In genomic region chr13:46883976-46884375, GRCm38 (mm10) we compare ENCODE assay signal across 11 mouse cellular contexts. TPM values are rescaled to one million over a fixed set of nuclear protein-coding genes. Genes with fewer than 3 reads are reported as not detected.
DNase-seq lines count a peak whose midpoint lies in the region; ATAC-seq and TF ChIP-seq lines count a peak whose summit lies in the region.
"Had no signal": no experiment of that assay in that cellular context is flagged by ENCODE, and none has a peak within 500 bp of the region (broad histone marks: within the 10 kb centered on the region; RNA-seq: fewer than 3 reads in every experiment).

No protein-coding gene starts in this region.

- H3K9ac ChIP-seq in lung, postnatal 0 days (replicated peaks; ENCODE audit: low read depth): no peak overlapping the region
- H3K9ac ChIP-seq in stomach, embryonic 16.5 days (ENCODE audit: low read length): no peak overlapping the region
- H3K9ac ChIP-seq: liver, embryonic 14.5 days; neural tube, embryonic 15.5 days had no signal

- no peak for TF ChIP-seq EP300 in lung, postnatal 0 days (IDR thresholded peaks at IDR 0.05)

- WGBS in kidney, adult 2 months: 83% methylated on average over 3 of the region's 3 CpGs
- WGBS in lung, postnatal 0 days: 61% methylated on average over 3 of the region's 3 CpGs
- WGBS in lung, adult 2 months: 53% methylated on average over 3 of the region's 3 CpGs
- WGBS in stomach, embryonic 16.5 days: 78% methylated on average over 3 of the region's 3 CpGs

- no peak for TF ChIP-seq CTCF in kidney, adult 2 months (conservative IDR thresholded peaks at IDR 0.05; ENCODE audit: insufficient read depth, insufficient read length, low read depth, low read length)
- no peak for TF ChIP-seq CTCF in lung, postnatal 0 days (IDR thresholded peaks at IDR 0.05)
- no peak for TF ChIP-seq CTCF in lung, adult 2 months (IDR thresholded peaks at IDR 0.05; ENCODE audit: insufficient read depth, low read length)

- H3K4me1 ChIP-seq in kidney, adult 2 months (ENCODE audit: control insufficient read depth, insufficient read depth, low read length): no peaks in the 10 kb centered on the region
- peaks cover 27% of the 10 kb centered on the region for H3K4me1 ChIP-seq in lung, postnatal 0 days (ENCODE audit: insufficient read depth, low read depth, low read length)
- peaks cover 35% of the 10 kb centered on the region for H3K4me1 ChIP-seq in lung, adult 2 months (ENCODE audit: control insufficient read depth, insufficient read depth, low read length)
- H3K4me1 ChIP-seq in stomach, embryonic 16.5 days (ENCODE audit: control insufficient read depth, insufficient read depth, low read length): peaks cover 19% of the 10 kb centered on the region

- no peaks in the 10 kb centered on the region for H3K36me3 ChIP-seq in kidney, adult 2 months (ENCODE audit: control insufficient read depth, insufficient read depth, low read length)
- H3K36me3 ChIP-seq in lung, postnatal 0 days (ENCODE audit: insufficient read depth, low read length): no peaks in the 10 kb centered on the region
- no peaks in the 10 kb centered on the region for H3K36me3 ChIP-seq in stomach, embryonic 16.5 days (ENCODE audit: control insufficient read depth, insufficient read depth, low read length)
- H3K36me3 ChIP-seq: neural tube, embryonic 15.5 days had no signal

- no peaks in the 10 kb centered on the region for H3K9me3 ChIP-seq in lung, postnatal 0 days (ENCODE audit: low read length)
- no peaks in the 10 kb centered on the region for H3K9me3 ChIP-seq in stomach, embryonic 16.5 days (replicated peaks; ENCODE audit: control insufficient read depth, low read length)
- H3K9me3 ChIP-seq: neural tube, embryonic 15.5 days had no signal

- peak; percentile 16 for DNase-seq in adrenal gland, adult 2 months
- no peak for DNase-seq in adrenal gland, adult 8-10 months
- DNase-seq in kidney, adult 2 months: no peak
- DNase-seq in kidney, postnatal 4 days: no peak
- DNase-seq in lung, postnatal 0 days (ENCODE audit: low spot score): no peak
- DNase-seq in lung, adult 2 months: no peak
- DNase-seq in right cerebral cortex, adult 18-20 months: no peak

- H3K4me2 ChIP-seq in lung, postnatal 0 days (replicated peaks; ENCODE audit: low read depth, low read length): no peak overlapping the region
- H3K4me2 ChIP-seq in stomach, embryonic 16.5 days (ENCODE audit: low read depth, low read length): no peak overlapping the region
- H3K4me2 ChIP-seq: neural tube, embryonic 15.5 days had no signal

- H3K27ac ChIP-seq in kidney, adult 2 months (ENCODE audit: insufficient read depth, low read depth, low read length): 0 out of 2 replicates have a peak overlapping the region, but pooled peaks have one; percentile 44
- peak overlapping the region; percentile 77 for H3K27ac ChIP-seq in lung, postnatal 0 days (ENCODE audit: low read length)
- H3K27ac ChIP-seq in stomach, embryonic 16.5 days (ENCODE audit: low read length): peak overlapping the region; percentile 42; the same call in 1 of the 2 replicates
- H3K27ac ChIP-seq: hindbrain, postnatal 0 days; liver, embryonic 14.5 days; neural tube, embryonic 15.5 days had no signal

- no peak overlapping the region for H3K4me3 ChIP-seq in kidney, adult 2 months (ENCODE audit: insufficient read depth, low read depth, low read length)
- no peak overlapping the region for H3K4me3 ChIP-seq in lung, postnatal 0 days (ENCODE audit: low read depth, low read length)
- no peak overlapping the region for H3K4me3 ChIP-seq in lung, adult 2 months (replicated peaks; ENCODE audit: extremely low read depth, low read depth, low read length)
- no peak overlapping the region for H3K4me3 ChIP-seq in stomach, embryonic 16.5 days (replicated peaks; ENCODE audit: low read length)
- H3K4me3 ChIP-seq: neural tube, embryonic 15.5 days had no signal

- no peak for ATAC-seq in lung, postnatal 0 days
- no peak for ATAC-seq in stomach, embryonic 16.5 days (ENCODE audit: insufficient read depth, low FRiP score)
- ATAC-seq: hindbrain, postnatal 0 days had no signal

- no peak for TF ChIP-seq POLR2A in kidney, adult 2 months (IDR thresholded peaks at IDR 0.05; ENCODE audit: low read depth, low read length)
- no peak for TF ChIP-seq POLR2A in lung, adult 2 months (IDR thresholded peaks at IDR 0.05; ENCODE audit: borderline replicate concordance, extremely low read depth, low read depth, low read length)

- H3K27me3 ChIP-seq in kidney, adult 2 months (replicated peaks; ENCODE audit: control insufficient read depth, insufficient read depth, low read length): no peaks in the 10 kb centered on the region
- H3K27me3 ChIP-seq in lung, postnatal 0 days (replicated peaks; ENCODE audit: insufficient read depth, low read length): no peaks in the 10 kb centered on the region
- no peaks in the 10 kb centered on the region for H3K27me3 ChIP-seq in stomach, embryonic 16.5 days (ENCODE audit: control insufficient read depth, insufficient read depth, low read length)
- H3K27me3 ChIP-seq: neural tube, embryonic 15.5 days had no signal

RNA-seq across cellular contexts. Expression of gene Kif13a, which starts 45.7 kb away (rescaled TPM):
- 10 to 100 TPM; 26.0 to 40.6 TPM for total RNA-seq in adrenal gland, adult 2 months (2021)
- 13.6 and 13.7 TPM in 2 replicates for polyA plus RNA-seq in adrenal gland, adult 2 months (2012; rRNA removed)
- 10 to 100 TPM; 39.1 to 46.8 (median 42.3) TPM for total RNA-seq in adrenal gland, adult 8-10 months (2022)
- polyA plus RNA-seq in kidney, adult 2 months (2012; rRNA removed): 16.4 and 17.4 TPM in 2 replicates
- polyA plus RNA-seq in lung, postnatal 0 days (2015; fragmentation: Nextera tagmentation; extraction: Ambion mirVana): 30.5 TPM in 2 replicates
- 39.9 and 52.3 TPM in 2 replicates for polyA plus RNA-seq in lung, adult 2 months (2012; rRNA removed)
- polyA plus RNA-seq in stomach, embryonic 16.5 days (2015; fragmentation: Nextera tagmentation; extraction: Ambion mirVana): 7.9 and 9.1 TPM in 2 replicates
